Mouse (Mus musculus): Measurements from ENCODE around the gene Gsto1.
"Not testable (repeated sequence)": the region's sequence is repeated elsewhere in the genome, so short reads cannot be mapped to it uniquely, and the experiment has no call there.

DNA sequence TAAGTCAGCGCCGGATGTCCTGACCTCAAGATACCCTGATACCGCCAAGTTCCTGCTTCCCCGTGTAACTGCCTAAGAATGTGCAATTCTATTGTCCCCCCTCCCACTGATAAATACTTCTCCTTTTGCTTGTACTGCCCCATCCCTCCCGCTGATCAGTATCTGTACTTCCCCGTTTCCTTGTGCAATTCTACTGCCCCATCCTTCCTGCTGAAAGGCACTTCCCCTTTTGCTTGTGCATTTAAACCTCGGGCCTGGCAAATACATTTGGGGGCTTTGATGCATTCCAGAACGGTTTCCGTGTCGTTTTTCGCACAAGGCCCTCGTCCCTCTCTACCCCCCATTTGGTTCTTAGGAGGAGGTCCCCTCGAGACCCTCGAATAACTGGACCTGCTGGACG lies 13.5 kb upstream of the Gsto1 start:
- not testable (repeated sequence) for TF ChIP-seq POLR2A (IDR thresholded peaks at IDR 0.05; ENCODE audit: control insufficient read depth, extremely low read depth, insufficient read depth, low read length, poor library complexity); CTCF (IDR thresholded peaks at IDR 0.05; ENCODE audit: borderline replicate concordance, control insufficient read depth, extremely low read depth, insufficient read depth, low read length, poor library complexity)

All from thymus, adult 2 months (tissue).